Mouse (Mus musculus): ENCODE measurements at regions not wholly inside any gene's neighbourhood (a gene's known extent, or its start where the extent isn't known, plus 50 kb on each side); places are given as distances from the start of the nearest gene placed in this dataset.

GRCm38 (mm10) chr7:133262161-133262560 lies 138.0 kb upstream of the Ctbp2 start:
- no peak for TF ChIP-seq POLR2A (IDR thresholded peaks at IDR 0.05; ENCODE audit: insufficient read length, low read depth)
- TF ChIP-seq MAX (IDR thresholded peaks at IDR 0.05; ENCODE audit: low read depth) = no peak
- TF ChIP-seq TCF12 (IDR thresholded peaks at IDR 0.05; ENCODE audit: insufficient read depth, poor library complexity, severe bottlenecking) = no peak
- no peak for TF ChIP-seq E2F4 (IDR thresholded peaks at IDR 0.05; ENCODE audit: insufficient read depth)
